Mouse (Mus musculus): ENCODE results near the gene Syap1.
"Not testable (repeated sequence)": the region's sequence is repeated elsewhere in the genome, so short reads cannot be mapped to it uniquely, and the experiment has no call there.

The Syap1 gene

DNA sequence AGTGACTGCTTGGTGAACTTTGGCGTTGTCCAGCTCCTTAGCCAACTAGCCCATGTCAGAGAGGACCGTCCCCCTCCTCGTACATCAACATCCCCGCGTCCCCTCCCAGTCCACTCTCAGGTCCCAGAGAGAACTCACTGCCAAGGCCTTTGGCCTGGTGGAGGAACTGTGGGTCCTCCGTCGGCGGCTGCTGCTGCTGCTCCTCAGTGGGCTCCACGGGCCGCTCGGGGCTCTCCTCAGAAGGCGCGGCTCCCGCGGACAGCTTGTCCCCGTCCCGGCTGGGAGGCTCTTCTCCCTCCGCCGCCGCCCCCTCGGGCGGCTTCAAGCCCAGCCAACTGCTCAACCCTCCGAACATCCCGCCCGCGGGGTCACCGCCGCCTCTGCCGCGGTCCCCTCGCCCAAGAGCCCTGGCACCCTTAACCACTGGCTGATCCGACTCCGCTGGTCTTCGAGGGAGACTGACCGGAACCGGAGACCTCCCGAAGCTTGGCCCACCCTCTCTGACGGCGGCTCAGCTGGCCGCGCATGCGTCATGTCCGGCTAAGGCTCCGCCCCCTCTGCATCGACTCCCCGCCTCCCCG, at the start of gene Syap1:
TSS of gene Syap1 (minus strand) at position 517 of the 581 bp plus-strand sequence.
- peak; percentile 92 for DNase-seq

DNA sequence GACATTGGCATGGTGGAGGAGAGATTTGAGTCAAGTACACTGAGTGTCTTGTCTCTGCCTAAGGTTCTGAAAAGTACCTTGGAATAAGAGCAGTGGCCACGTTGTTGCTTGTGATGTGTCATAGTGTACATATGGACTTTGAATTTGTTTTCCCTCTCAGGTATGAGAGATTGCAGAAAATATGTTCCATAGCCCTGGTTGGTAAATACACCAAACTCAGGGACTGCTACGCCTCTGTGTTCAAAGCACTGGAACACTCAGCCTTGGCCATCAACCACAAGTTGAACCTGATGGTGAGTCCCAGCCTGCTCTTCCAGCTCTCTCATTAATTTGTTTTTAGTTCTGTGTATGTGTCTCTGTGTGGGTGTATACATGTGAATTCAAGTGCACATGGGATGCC, 43.2 kb upstream of the Syap1 start:
- no peak for DNase-seq

- DNase-seq = peak; percentile 23
Measured at GRCm38 (mm10) chrX:162921487-162922125, 33.4 kb upstream of the Syap1 start.

DNA sequence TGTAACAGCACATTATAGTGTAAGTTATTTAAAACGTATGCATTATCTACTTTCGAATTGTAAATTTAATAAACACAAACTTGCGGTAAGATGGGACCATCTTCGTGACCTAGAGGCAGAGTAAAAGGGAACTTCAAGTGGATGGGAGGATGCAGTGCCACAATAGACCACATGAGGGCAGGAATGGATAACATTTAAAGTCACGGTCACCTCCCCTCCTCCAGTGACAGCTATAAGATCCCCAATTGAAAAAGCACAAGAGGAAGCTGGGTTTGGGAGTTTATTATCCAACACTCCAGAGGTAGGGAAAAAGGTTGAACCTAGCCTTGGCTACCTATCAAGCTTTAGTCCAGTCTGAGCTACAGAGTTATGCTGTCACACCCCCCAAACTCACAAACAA, 27.4 kb upstream of the Syap1 start:
- peak; percentile 61 for DNase-seq

DNA sequence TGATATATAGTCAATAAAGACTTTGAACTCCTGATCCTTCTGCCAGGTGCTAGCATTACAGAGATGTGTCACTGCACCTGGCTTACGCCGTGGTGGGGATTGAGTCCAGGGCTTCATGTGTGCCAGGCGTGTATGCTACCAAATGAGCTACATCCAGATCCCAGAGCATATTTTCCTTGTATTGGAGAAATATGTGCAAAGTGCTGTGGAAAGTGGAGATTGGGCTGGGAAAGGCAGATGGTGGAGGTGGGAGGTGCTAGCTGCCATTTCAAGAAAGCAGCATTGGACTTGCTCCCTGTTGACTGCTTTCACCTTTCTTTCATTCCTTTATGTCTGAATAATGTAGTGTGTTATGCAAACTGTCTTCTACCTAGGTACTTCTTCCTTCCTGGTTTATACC, 25.4 kb upstream of the Syap1 start:
- no peak for DNase-seq

DNA sequence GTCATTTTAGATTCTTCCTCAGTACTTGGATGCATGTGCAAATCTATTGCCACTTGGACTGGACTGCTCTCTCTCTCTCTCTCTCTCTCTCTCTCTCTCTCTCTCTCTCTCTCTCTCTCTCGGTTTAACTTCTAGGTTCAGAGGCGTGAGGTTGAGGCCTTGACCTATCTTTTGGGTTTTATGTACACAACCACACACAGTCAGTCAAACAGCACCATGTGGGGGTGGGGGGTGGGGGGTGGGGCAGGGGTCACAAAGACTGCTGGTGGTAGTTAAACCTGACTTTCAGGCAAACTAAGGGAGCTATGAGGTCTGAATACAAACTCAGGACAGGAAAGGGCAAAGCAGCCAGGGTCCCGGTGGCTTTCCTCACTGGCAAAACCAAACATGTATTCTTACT, 19.3 kb upstream of the Syap1 start:
- DNase-seq = no peak

DNA sequence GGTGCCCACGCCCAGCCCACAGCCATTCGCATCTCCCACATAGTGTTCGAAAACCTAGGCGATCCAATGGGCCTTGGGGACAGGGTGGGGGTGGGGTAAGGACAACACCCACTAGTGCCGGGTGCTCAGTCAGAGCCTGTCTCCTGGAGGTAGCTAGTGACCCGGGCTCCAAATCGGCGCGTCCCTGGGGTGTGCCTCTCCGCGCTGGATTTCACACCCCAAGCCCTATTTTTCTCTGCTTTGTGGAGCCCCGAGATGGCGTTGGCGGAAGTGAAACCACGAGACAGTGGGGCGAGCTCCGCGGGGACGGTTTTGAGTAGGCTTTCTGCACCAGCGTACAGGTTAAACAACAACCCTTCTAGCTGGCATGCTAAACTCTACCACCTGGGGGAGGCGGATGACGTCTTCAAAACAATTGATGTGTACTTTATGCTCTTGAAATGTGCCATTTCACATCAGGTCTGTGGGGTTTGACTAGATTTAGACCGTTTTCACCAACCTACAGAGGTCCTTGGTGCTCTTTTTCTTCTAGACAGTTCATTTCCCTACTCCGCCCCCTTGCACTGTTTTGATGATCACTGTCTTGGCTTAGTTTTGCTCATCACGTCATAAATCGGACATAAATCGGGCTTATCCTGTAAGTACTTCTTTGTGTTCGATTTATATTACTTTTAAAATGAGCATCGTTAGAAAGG, 13.9 kb upstream of the Syap1 start:
- DNase-seq = peak; percentile 62

DNA sequence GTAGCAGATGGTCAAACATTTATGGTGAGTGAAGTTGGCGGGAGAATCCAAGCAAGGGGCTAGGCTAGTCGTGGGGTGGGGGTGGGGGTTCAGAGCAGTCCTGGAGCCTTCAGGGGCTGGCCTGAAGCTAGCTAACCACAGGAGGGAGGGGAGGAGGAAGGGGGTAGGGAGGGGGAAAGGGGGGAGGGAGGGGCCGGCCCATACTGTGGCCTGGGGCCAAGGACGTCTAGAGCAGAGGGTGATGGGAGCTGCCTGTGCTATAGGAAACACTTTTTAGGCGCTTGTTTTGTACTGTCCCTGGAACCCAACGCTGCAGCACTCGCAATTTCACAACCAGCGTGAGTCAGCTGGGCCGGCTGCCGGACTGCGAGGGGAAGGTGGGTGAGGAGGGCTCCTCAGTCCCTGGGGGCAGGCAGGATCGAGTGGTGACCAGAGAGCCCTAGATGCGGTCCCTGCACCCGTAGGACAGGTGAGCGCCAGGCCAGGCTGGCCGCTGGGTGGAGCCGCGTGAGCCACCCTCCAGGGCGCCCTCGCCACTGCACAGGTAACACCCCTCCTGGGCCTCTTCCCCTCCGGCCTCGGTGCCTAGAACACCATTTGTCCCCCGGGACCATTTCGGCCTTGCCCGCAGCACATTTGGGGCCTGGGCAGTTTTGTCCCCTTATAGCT, 13.3 kb upstream of the Syap1 start:
- DNase-seq = peak; percentile 54

GRCm38 (mm10) chrX:162900938-162901337, 12.7 kb upstream of the Syap1 start, which contains the start of gene Ctps2:
Gene Ctps2 (plus strand): TSS chrX:162901238.
- DNase-seq = no peak

GRCm38 (mm10) chrX:162888575-162889223, 452 bp upstream of the Syap1 start:
- peak; percentile 12 for DNase-seq

DNA sequence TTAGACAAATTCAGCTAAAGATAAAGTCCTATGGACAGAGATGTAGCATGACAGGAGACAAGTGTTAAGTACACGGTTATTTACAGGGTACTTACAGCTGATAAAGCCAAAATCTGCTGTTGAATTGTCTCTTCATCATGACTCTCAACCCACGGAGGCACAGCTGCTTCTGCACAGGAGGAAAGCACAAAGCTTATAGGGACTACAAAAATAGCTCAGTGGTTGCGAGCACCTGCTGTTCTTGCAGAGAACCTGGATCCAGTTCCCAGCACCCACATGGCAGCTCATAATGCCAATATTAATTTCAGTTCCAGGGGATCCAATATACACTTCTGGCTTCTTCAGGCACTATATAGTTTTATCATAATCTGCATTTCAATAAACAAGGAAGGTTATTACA, 10.0 kb downstream of the Syap1 start:
- DNase-seq = no peak

- no peak for DNase-seq
Measured at GRCm38 (mm10) chrX:162873761-162874160, 14.5 kb downstream of the Syap1 start.

DNA sequence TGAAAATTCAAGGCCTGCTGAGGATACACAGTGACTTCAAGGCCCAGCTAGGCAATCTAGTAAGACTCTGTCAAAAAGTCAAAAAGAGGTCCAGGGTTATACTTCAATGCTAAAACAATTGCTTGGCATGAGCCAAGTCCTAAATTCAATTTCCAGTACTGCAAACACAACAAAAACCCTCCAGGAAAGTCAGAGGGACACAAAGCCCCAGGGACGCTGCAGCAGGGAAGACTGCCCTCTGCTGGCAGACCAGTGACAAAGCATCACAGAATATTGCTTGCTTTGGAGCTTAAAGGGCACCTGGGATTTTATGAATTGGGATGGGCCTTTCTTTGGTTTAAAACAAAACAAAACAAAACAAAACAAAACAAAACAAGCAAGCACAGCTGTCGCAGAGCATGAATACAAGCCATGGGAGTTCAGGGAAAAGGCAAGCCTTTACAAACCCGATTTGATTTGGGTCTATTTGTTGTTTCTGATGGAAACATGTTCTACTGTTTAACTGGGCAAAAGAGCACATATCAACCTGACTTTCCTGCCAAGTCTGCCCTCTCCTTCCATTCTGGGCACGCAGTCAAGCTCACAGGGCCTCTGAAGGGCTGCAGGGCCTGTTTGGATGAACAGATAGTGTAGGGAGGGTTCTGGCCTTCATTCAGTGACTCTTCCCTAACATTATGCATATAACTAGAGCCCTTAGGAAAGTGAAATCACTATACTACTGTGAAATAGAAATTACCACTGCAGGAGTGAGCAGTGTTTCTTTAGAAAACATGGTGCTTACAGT, 16.3 kb downstream of the Syap1 start:
- DNase-seq = no peak

- no peak for DNase-seq
Measured at GRCm38 (mm10) chrX:162868294-162868965, 19.8 kb downstream of the Syap1 start.

- DNase-seq = no peak
Measured at GRCm38 (mm10) chrX:162848682-162849081, 39.6 kb downstream of the Syap1 start.

DNA sequence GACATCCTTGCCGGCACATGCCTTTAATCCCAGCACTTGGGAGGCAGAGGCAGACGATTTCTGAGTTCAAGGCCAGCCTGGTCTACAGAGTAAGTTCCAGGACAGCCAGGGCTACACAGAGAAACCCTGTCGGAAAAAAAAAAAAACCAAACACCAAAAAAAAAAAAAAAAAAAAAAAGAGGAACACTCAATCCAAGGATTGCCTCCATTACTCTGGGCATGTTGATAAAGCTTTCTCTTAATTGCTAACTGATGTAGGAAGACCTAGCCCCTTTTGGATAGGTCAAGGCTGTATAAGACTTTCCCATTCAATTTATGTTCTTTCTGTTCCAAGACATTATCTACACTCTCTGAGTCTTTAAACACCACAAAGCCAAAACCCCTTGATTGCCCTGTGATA, 42.7 kb downstream of the Syap1 start:
- DNase-seq = no peak

- DNase-seq = peak; percentile 4
Measured at GRCm38 (mm10) chrX:162844447-162845100, 43.7 kb downstream of the Syap1 start.

DNA sequence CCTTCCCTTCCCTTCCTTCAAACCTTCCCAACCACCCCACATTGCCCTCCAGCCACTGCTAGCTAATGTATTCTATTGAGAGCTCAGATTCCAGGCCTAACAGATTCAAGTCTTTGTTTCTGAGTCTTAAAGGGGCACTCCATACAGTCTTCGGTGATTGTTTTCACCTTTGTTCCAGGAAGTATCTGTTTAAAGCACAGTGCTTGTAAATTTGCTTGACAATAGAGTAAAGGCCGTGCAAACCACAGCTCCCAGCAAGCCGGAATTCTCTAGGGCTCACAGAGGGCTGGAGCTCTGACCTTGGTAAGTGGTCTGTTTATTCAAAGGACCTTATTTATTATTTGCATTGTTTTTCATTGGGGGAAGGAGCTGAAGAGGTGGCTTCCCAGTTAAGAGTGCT, 56.1 kb downstream of the Syap1 start:
- no peak for DNase-seq

GRCm38 (mm10) chrX:162831542-162831941, 56.7 kb downstream of the Syap1 start:
- no peak for DNase-seq

DNA sequence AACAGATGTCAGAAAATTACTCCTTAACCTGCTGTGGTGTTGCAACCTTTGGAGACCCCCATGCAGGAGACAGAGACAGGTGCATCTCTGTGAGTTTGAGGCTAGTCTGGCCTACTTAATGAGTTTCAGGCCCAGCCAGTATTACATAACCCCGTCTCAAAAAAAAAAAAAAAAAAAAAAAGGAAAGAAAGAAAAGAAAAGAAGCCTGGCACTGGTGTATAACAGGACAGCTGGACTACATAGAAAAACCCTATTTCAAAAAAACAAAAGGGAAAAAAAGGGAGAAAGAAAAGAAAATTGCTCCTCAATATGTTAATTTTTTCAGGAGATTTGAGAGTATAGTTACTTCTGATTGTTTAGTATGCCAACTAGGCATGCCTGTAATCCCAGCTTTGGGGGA, 57.2 kb downstream of the Syap1 start:
- DNase-seq = no peak

- DNase-seq = not testable (repeated sequence)
Measured at GRCm38 (mm10) chrX:162830313-162830712, 57.9 kb downstream of the Syap1 start.
